Mouse (Mus musculus) limb, embryonic 13.5 days (tissue): ENCODE data around the gene Stx16. TPM values are rescaled to one million over a fixed set of nuclear protein-coding genes. Genes with fewer than 3 reads are reported as not detected.
A peak's percentile ranks its signal among the peaks of the same experiment; 100 is the strongest.

ENCODE experiments used
- ATAC-seq: fragments of 200-750 bp; cut with Nextera tagmentation; 2 replicates; pipeline ENCODE4 v1.8.0; 2017; ENCODE audit warnings: low read depth, moderate number of reproducible peaks, moderate TSS enrichment; ENCODE audit not compliant: low FRiP score
- H3K27ac ChIP-seq: fragments of 300-500 bp; sonication (generic); 2 replicates; pipeline ENCODE4 v1.5.1; 2015; ENCODE audit warnings: inconsistent platforms, mild to moderate bottlenecking, moderate library complexity
- H3K27me3 ChIP-seq: fragments of 300-500 bp; sonication (generic); 2 replicates; pipeline ENCODE4 v1.6.1; 2015; ENCODE audit warnings: mild to moderate bottlenecking, inconsistent platforms
- H3K36me3 ChIP-seq: fragments of 300-500 bp; sonication (generic); 2 replicates; pipeline ENCODE4 v1.6.1; 2015; ENCODE audit warnings: inconsistent platforms, mild to moderate bottlenecking, moderate library complexity
- H3K4me1 ChIP-seq: fragments of 300-500 bp; sonication (generic); 2 replicates; pipeline ENCODE4 v1.6.1; 2015; ENCODE audit warnings: inconsistent platforms
- H3K4me2 ChIP-seq: fragments of 300-500 bp; sonication (generic); replicated peaks from 2 replicates; pipeline ENCODE4 v1.6.1; 2015; ENCODE audit warnings: inconsistent platforms, mild to moderate bottlenecking, moderate library complexity
- H3K4me3 ChIP-seq: fragments of 300-500 bp; sonication (generic); 2 replicates; pipeline ENCODE4 v1.5.1; 2015; ENCODE audit warnings: moderate library complexity, mild to moderate bottlenecking, inconsistent platforms
- H3K9ac ChIP-seq: fragments of 300-500 bp; sonication (generic); 2 replicates; pipeline ENCODE4 v1.6.1; 2015; ENCODE audit warnings: mild to moderate bottlenecking, inconsistent platforms
- H3K9me3 ChIP-seq: fragments of 300-500 bp; sonication (generic); 2 replicates; pipeline ENCODE4 v1.6.1; 2016; ENCODE audit warnings: inconsistent platforms
- WGBS: fragments of 180-500 bp; shearing (Covaris S2); methylation state at CpG from one replicate; pipeline ENCODE4 v1.1.7; 2015; 5-methylcytosine and 5-hydroxymethylcytosine counted together
- polyA plus RNA-seq: library from polyadenylated mRNA; unstranded; fragments of >200 nt; fragmentation: Nextera tagmentation; extraction: Ambion mirVana; gene quantifications from 2 replicates; pipeline ENCODE4 v1.2.1, GENCODE M21; 2015

Gene Stx16
- polyA plus RNA-seq, result 13.4 and 15.0 TPM in 2 replicates

- 1% methylated on average over 32 of the region's 32 CpGs for WGBS
- ATAC-seq, result peak; percentile 88
- H3K36me3 ChIP-seq, result no peaks in the 10 kb centered on the region
Observed at GRCm38 (mm10) chr2:174075673-174076432, at the start of gene Stx16. Stx16 (plus strand) TSS chr2:174076308.

GRCm38 (mm10) chr2:174026406-174026805 lies 49.7 kb upstream of the Stx16 start:
- Histone ChIP-seq H3K36me3 (no peaks in the 10 kb centered on the region), H3K4me1 (peaks cover 29% of the 10 kb centered on the region), H3K9ac (no peak overlapping the region), H3K4me2 (no peak overlapping the region), H3K27ac (peak overlapping the region; percentile 39; the same call in 1 of the 2 replicates), H3K27me3 (no peaks in the 10 kb centered on the region), H3K4me3 (no peak overlapping the region), H3K9me3 (no peaks in the 10 kb centered on the region)
- ATAC-seq, result no peak
- 65% methylated on average over 4 of the region's 4 CpGs for WGBS

More at GRCm38 (mm10) chr2:174075673-174076432, at the start of gene Stx16:
- peak within 1 kb of the TSS; percentile 86 for H3K9ac ChIP-seq
- H3K4me3 ChIP-seq, result peak within 1 kb of the TSS; percentile 82
- peak within 1 kb of the TSS; percentile 99 for H3K27ac ChIP-seq
- peak within 1 kb of the TSS; percentile 88 for H3K4me2 ChIP-seq
- H3K27me3 ChIP-seq, result no peaks in the 10 kb centered on the region
- H3K9me3 ChIP-seq, result no peaks in the 10 kb centered on the region
- peaks cover 54% of the 10 kb centered on the region for H3K4me1 ChIP-seq

GRCm38 (mm10) chr2:174033257-174033800 lies 42.8 kb upstream of the Stx16 start:
- Histone ChIP-seq H3K27me3 (no peaks in the 10 kb centered on the region), H3K27ac (no peak overlapping the region), H3K9me3 (no peaks in the 10 kb centered on the region), H3K4me1 (no peaks in the 10 kb centered on the region), H3K4me3 (no peak overlapping the region), H3K4me2 (no peak overlapping the region), H3K36me3 (no peaks in the 10 kb centered on the region), H3K9ac (no peak overlapping the region)
- WGBS, result 87% methylated on average over 9 of the region's 9 CpGs
- no peak for ATAC-seq

GRCm38 (mm10) chr2:174047656-174048055 lies 28.5 kb upstream of the Stx16 start:
- H3K27me3 ChIP-seq, result 0 out of 2 replicates have a peak, but pooled peaks cover 10% of the 10 kb centered on the region
- no peak overlapping the region for H3K9ac ChIP-seq
- H3K9me3 ChIP-seq, result peaks cover 16% of the 10 kb centered on the region; the same call in 1 of the 2 replicates
- H3K27ac ChIP-seq, result no peak overlapping the region
- H3K4me2 ChIP-seq, result no peak overlapping the region
- no peaks in the 10 kb centered on the region for H3K36me3 ChIP-seq
- H3K4me3 ChIP-seq, result no peak overlapping the region
- peaks cover 30% of the 10 kb centered on the region for H3K4me1 ChIP-seq
- 90% methylated on average over 2 of the region's 2 CpGs for WGBS
- no peak for ATAC-seq

- Histone ChIP-seq H3K4me3 (no peak overlapping the region), H3K36me3 (no peaks in the 10 kb centered on the region), H3K27me3 (0 out of 2 replicates have a peak, but pooled peaks cover 10% of the 10 kb centered on the region), H3K4me2 (peak overlapping the region; percentile 27; the same call in 1 of the 2 replicates), H3K27ac (peak overlapping the region; percentile 58), H3K9ac (peak overlapping the region; percentile 31; the same call in 1 of the 2 replicates), H3K4me1 (peaks cover 34% of the 10 kb centered on the region), H3K9me3 (peaks cover 14% of the 10 kb centered on the region; the same call in 1 of the 2 replicates)
- peak; percentile 92 for ATAC-seq
- 4% methylated on average over 4 of the region's 4 CpGs for WGBS
Observed at GRCm38 (mm10) chr2:174049481-174050338, 26.4 kb upstream of the Stx16 start.

GRCm38 (mm10) chr2:174050339-174050685 lies 25.8 kb upstream of the Stx16 start:
- no peak overlapping the region for H3K27ac ChIP-seq
- H3K4me1 ChIP-seq, result peaks cover 34% of the 10 kb centered on the region
- no peaks in the 10 kb centered on the region for H3K36me3 ChIP-seq
- H3K4me3 ChIP-seq, result no peak overlapping the region
- ATAC-seq, result no peak
- 3% methylated on average over 3 of the region's 3 CpGs for WGBS
- H3K9me3 ChIP-seq, result peaks cover 13% of the 10 kb centered on the region; the same call in 1 of the 2 replicates
- no peak overlapping the region for H3K9ac ChIP-seq
- 0 out of 2 replicates have a peak, but pooled peaks cover 10% of the 10 kb centered on the region for H3K27me3 ChIP-seq
- no peak overlapping the region for H3K4me2 ChIP-seq

GRCm38 (mm10) chr2:174051081-174051481 lies 25.0 kb upstream of the Stx16 start:
- no peak overlapping the region for H3K27ac ChIP-seq

GRCm38 (mm10) chr2:174054496-174054895 lies 21.6 kb upstream of the Stx16 start:
- ATAC-seq, result no peak
- H3K9me3 ChIP-seq, result no peaks in the 10 kb centered on the region
- no peak overlapping the region for H3K27ac ChIP-seq
- no peaks in the 10 kb centered on the region for H3K36me3 ChIP-seq
- H3K4me3 ChIP-seq, result no peak overlapping the region
- 93% methylated on average over 3 of the region's 3 CpGs for WGBS
- no peak overlapping the region for H3K9ac ChIP-seq
- 0 out of 2 replicates have a peak, but pooled peaks cover 10% of the 10 kb centered on the region for H3K27me3 ChIP-seq
- H3K4me2 ChIP-seq, result no peak overlapping the region
- H3K4me1 ChIP-seq, result peaks cover 42% of the 10 kb centered on the region

More at GRCm38 (mm10) chr2:174051081-174051481, 25.0 kb upstream of the Stx16 start:
- no peaks in the 10 kb centered on the region for H3K36me3 ChIP-seq
- WGBS, result 24% methylated on average over 10 of the region's 10 CpGs
- H3K9me3 ChIP-seq, result peaks cover 13% of the 10 kb centered on the region; the same call in 1 of the 2 replicates
- 0 out of 2 replicates have a peak, but pooled peaks cover 10% of the 10 kb centered on the region for H3K27me3 ChIP-seq
- peaks cover 34% of the 10 kb centered on the region for H3K4me1 ChIP-seq
- no peak overlapping the region for H3K9ac ChIP-seq
- ATAC-seq, result no peak
- no peak overlapping the region for H3K4me2 ChIP-seq
- H3K4me3 ChIP-seq, result no peak overlapping the region

GRCm38 (mm10) chr2:174057730-174058129 lies 18.4 kb upstream of the Stx16 start:
- no peaks in the 10 kb centered on the region for H3K27me3 ChIP-seq
- H3K36me3 ChIP-seq, result no peaks in the 10 kb centered on the region
- WGBS, result 62% methylated on average over 3 of the region's 3 CpGs
- peak overlapping the region; percentile 67 for H3K27ac ChIP-seq
- ATAC-seq, result 0 out of 2 replicates have a peak, but pooled peaks have one; percentile 13
- H3K4me2 ChIP-seq, result no peak overlapping the region
- H3K9ac ChIP-seq, result no peak overlapping the region
- no peak overlapping the region for H3K4me3 ChIP-seq
- peaks cover 25% of the 10 kb centered on the region for H3K4me1 ChIP-seq
- H3K9me3 ChIP-seq, result no peaks in the 10 kb centered on the region

- H3K36me3 ChIP-seq, result no peaks in the 10 kb centered on the region
- no peak overlapping the region for H3K9ac ChIP-seq
- no peaks in the 10 kb centered on the region for H3K9me3 ChIP-seq
- 58% methylated on average over 8 of the region's 8 CpGs for WGBS
- H3K27me3 ChIP-seq, result no peaks in the 10 kb centered on the region
- H3K4me1 ChIP-seq, result peaks cover 29% of the 10 kb centered on the region
- ATAC-seq, result peak; percentile 80
- H3K4me3 ChIP-seq, result no peak overlapping the region
- H3K4me2 ChIP-seq, result no peak overlapping the region
- peak overlapping the region; percentile 77 for H3K27ac ChIP-seq
Observed at GRCm38 (mm10) chr2:174058316-174058939, 17.7 kb upstream of the Stx16 start.

GRCm38 (mm10) chr2:174059591-174060385 lies 16.3 kb upstream of the Stx16 start:
- Histone ChIP-seq H3K27me3 (no peaks in the 10 kb centered on the region), H3K9ac (no peak overlapping the region), H3K36me3 (no peaks in the 10 kb centered on the region), H3K4me3 (no peak overlapping the region), H3K9me3 (no peaks in the 10 kb centered on the region), H3K4me1 (peaks cover 42% of the 10 kb centered on the region), H3K4me2 (no peak overlapping the region), H3K27ac (no peak overlapping the region)
- ATAC-seq, result no peak
- 92% methylated on average over 13 of the region's 13 CpGs for WGBS
